Mouse (Mus musculus): ENCODE data around the gene Prr14l. TPM values are rescaled to one million over a fixed set of nuclear protein-coding genes. Genes with fewer than 3 reads are reported as not detected.
"Not testable (repeated sequence)": the region's sequence is repeated elsewhere in the genome, so short reads cannot be mapped to it uniquely, and the experiment has no call there.

Gene Prr14l
- polyA plus RNA-seq, 1 experiment from 2014 or later, result 16.4 TPM

DNA sequence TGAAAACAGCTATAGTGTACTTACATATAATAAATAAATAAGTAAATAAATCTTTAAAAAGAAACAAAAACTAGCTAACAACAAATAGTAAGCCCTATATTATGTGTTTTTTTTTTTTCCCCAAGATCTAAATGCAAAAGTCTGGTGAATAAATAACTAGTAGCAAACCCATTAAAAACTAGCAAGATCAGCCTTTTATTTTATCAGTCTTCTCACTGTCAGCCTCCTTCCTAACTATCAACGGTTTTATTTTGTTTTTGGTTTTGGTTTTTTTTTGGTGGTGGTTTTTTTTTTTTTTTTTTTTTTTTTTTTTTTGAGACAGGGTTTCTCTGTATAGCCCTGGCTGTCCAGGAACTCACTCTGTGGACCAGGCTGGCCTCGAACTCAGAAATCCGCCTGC, 4.5 kb downstream of the Prr14l start:
- ATAC-seq (replicated peaks), result not testable (repeated sequence)

DNA sequence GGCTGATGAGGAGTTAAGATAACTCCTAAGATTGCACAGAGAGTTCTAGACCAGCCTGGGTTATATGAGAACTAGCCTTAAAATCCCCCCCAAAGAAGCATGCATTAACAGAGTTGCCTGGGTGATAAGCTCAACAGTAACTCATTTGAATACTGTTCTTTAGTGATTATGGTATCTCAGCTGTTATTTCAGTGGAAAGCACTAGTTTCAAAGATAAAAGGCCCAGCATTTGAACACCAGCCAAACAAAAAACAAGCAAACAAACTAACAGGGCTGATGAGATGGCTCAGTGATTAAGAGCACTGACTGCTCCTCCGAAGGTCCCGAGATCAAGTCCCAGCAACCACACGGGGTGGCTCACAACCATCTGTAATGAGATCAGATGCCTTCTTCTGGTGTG, 4.9 kb downstream of the Prr14l start:
- no peaks in the 10 kb centered on the region for H3K9me3 ChIP-seq

More for the DNA sequence above, 4.5 kb downstream of the Prr14l start:
- 94% methylated on average over 3 of the region's 3 CpGs for WGBS
- H3K9ac ChIP-seq; H3K27ac ChIP-seq; H3K4me3 ChIP-seq; H3K27me3 ChIP-seq (replicated peaks); H3K9me3 ChIP-seq; H3K4me2 ChIP-seq; H3K36me3 ChIP-seq (replicated peaks): not testable (repeated sequence)
- peaks cover 29% of the 10 kb centered on the region for H3K4me1 ChIP-seq

DNA sequence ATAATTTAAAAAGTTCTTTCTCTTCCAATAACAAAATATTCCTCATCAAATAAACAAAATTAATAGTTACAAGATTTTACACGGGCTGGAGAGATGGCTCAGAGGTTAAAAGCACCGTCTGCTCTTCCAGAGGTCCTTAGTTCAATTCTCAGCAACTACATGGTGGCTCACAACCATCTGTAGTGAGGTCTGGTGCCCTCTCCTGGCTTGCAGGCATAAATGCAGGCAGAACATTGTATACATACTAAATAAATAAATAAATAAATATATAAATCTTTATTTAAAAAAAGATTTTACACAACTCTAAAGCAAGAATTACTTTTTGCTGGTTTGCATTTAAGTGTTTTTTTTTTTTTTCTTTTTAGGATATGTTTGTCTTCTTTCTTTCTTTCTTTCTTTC, 14.0 kb downstream of the Prr14l start:
- H3K9me3 ChIP-seq, result no peaks in the 10 kb centered on the region
- no peak overlapping the region for H3K4me3 ChIP-seq
- H3K27ac ChIP-seq, result no peak overlapping the region
- no peak overlapping the region for H3K9ac ChIP-seq
- no peak for ATAC-seq (replicated peaks)
- H3K4me1 ChIP-seq, result no peaks in the 10 kb centered on the region
- H3K36me3 ChIP-seq (replicated peaks), result peaks cover 49% of the 10 kb centered on the region
- no peak overlapping the region for H3K4me2 ChIP-seq
- H3K27me3 ChIP-seq (replicated peaks), result no peaks in the 10 kb centered on the region
- 97% methylated on average over 2 of the region's 2 CpGs for WGBS

More for the DNA sequence above, 4.9 kb downstream of the Prr14l start:
- Histone ChIP-seq H3K36me3 (replicated peaks) (peaks cover 7% of the 10 kb centered on the region; the same call in 1 of the 2 replicates), H3K27ac (no peak overlapping the region), H3K4me2 (no peak overlapping the region), H3K4me3 (no peak overlapping the region), H3K9ac (no peak overlapping the region), H3K4me1 (peaks cover 25% of the 10 kb centered on the region), H3K27me3 (replicated peaks) (no peaks in the 10 kb centered on the region)
- ATAC-seq (replicated peaks), result no peak
- WGBS, result 95% methylated on average over 3 of the region's 3 CpGs

DNA sequence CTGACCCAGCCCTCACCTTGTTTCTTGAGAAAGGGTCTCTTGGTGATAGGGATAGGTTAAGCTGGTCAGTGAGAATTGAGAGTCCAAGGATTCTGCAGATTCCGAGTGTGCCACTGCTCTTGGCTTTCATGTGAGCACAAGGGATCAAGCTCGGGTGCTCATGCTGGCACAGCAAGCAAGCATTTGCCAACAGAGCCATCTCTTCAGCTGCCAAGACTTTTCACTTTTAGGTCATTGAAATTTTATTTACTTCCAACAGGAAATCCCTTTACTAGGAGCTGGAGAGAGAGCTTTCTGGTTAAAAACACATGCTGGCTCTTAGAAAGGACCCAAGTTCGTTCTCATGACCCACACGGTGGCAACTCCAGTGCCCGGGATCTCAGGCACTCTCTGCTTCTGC, 17.1 kb downstream of the Prr14l start:
- no peak overlapping the region for H3K4me2 ChIP-seq
- ATAC-seq (replicated peaks), result no peak
- H3K9ac ChIP-seq, result no peak overlapping the region
- H3K4me3 ChIP-seq, result no peak overlapping the region
- no peaks in the 10 kb centered on the region for H3K9me3 ChIP-seq
- H3K27me3 ChIP-seq (replicated peaks), result no peaks in the 10 kb centered on the region
- 93% methylated on average over 5 of the region's 5 CpGs for WGBS
- peaks cover 41% of the 10 kb centered on the region for H3K36me3 ChIP-seq (replicated peaks)
- H3K4me1 ChIP-seq, result no peaks in the 10 kb centered on the region
- H3K27ac ChIP-seq, result no peak overlapping the region

DNA sequence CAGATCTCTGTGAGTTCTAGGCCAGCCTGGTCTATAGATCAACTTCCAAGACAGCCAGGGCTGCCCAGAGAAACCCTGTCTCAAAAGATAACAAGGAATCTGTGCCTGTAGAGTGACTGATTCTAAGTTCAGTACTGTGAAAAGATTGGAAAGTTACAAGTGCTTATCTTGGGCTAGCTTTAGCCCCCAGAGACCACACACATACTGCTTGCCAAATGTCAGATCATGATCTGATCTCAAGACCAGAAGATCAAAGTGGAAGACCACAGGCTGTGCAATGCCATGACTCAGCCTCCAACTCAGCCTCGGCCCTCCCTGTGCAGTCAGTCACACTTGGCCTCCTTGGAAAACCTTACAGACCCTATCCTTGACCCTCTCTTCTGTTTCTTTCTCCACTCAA, 19.6 kb downstream of the Prr14l start:
- ATAC-seq (replicated peaks), result no peak
- H3K9me3 ChIP-seq, result no peaks in the 10 kb centered on the region
- H3K27me3 ChIP-seq (replicated peaks), result no peaks in the 10 kb centered on the region
- H3K4me1 ChIP-seq, result no peaks in the 10 kb centered on the region
- no peak overlapping the region for H3K9ac ChIP-seq
- 82% methylated on average over 1 of the region's 1 CpGs for WGBS
- no peak overlapping the region for H3K4me2 ChIP-seq
- H3K27ac ChIP-seq, result no peak overlapping the region
- no peak overlapping the region for H3K4me3 ChIP-seq
- H3K36me3 ChIP-seq (replicated peaks), result peaks cover 46% of the 10 kb centered on the region

DNA sequence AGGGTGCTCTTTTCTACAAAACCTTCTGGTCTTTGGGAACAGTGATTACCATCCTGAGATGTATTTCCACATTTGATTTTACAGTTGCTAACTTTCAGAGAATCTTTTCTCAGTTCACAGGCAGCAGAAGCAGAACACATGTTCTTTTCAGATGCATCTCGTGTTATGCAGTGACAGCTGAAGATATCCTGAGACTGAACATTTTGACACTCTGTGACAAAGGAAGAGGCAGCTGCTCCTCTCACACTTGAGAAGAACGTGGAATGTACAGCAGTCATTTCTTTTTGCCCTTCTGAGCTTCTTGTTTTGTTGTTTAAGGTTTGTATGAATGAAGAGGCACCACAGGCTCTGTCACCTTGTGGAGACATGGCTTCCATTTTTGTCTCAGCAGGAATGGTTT, 24.0 kb downstream of the Prr14l start:
- no peak overlapping the region for H3K4me3 ChIP-seq
- no peak overlapping the region for H3K4me2 ChIP-seq
- peaks cover 60% of the 10 kb centered on the region for H3K36me3 ChIP-seq (replicated peaks)
- H3K27me3 ChIP-seq (replicated peaks), result no peaks in the 10 kb centered on the region
- no peaks in the 10 kb centered on the region for H3K9me3 ChIP-seq
- 89% methylated on average over 2 of the region's 2 CpGs for WGBS
- ATAC-seq (replicated peaks), result no peak
- no peak overlapping the region for H3K27ac ChIP-seq
- no peak overlapping the region for H3K9ac ChIP-seq
- H3K4me1 ChIP-seq, result no peaks in the 10 kb centered on the region

DNA sequence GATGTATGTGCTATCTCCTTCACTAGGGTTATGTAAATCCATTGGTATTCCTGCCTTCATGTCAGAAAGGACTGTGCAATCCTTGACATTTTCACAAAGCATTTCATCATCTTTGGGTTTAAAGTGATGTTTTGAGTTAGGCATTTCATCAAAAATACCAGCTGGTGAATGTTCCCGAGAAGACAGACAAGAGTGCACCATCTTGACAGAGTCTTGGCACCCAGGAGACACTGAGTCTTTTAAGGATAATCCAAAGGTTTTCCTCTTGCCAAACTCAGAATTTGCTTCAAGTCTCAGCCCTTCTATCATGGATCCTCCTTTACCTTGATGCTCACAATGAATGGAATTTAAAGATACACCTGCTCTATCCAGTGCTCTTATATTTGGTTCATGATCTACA, 25.3 kb downstream of the Prr14l start:
- H3K9ac ChIP-seq; H3K4me2 ChIP-seq; H3K27ac ChIP-seq; ATAC-seq (replicated peaks); H3K27me3 ChIP-seq (replicated peaks); H3K4me1 ChIP-seq; H3K9me3 ChIP-seq; H3K4me3 ChIP-seq: not testable (repeated sequence)
- WGBS, result 98% methylated on average over 1 of the region's 1 CpGs
- H3K36me3 ChIP-seq (replicated peaks), result peaks cover 57% of the 10 kb centered on the region

DNA sequence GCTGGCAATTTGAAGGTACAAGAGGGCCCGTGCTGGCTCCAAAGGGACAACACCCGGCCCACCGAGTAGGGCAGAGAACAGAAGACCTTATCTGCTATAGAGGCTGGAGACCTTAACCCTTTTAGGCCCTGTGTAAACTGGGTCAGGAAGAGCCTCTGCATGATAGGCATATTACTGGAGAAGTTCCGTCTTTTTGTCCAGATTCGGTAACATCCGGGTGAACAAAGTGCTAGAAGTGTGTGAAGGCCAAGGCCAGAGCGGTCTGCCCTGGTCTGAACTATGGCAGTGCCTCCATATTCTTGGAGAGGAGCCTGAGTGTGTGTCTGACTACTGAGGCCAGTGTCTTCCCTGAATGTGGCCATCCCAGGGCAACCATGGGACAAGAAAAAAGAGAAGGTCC, 27.0 kb downstream of the Prr14l start, which contains the start of gene Gm20671:
Gene Gm20671 (minus strand): TSS at position 101 of the 400 bp plus-strand sequence.
- Histone ChIP-seq H3K36me3 (replicated peaks) (peaks cover 55% of the 10 kb centered on the region), H3K27me3 (replicated peaks) (no peaks in the 10 kb centered on the region), H3K9me3 (no peaks in the 10 kb centered on the region), H3K27ac (no peak within 1 kb of the TSS), H3K4me3 (no peak within 1 kb of the TSS), H3K4me1 (no peaks in the 10 kb centered on the region), H3K4me2 (no peak within 1 kb of the TSS), H3K9ac (no peak within 1 kb of the TSS)
- 96% methylated on average over 7 of the region's 7 CpGs for WGBS
- no peak for ATAC-seq (replicated peaks)

DNA sequence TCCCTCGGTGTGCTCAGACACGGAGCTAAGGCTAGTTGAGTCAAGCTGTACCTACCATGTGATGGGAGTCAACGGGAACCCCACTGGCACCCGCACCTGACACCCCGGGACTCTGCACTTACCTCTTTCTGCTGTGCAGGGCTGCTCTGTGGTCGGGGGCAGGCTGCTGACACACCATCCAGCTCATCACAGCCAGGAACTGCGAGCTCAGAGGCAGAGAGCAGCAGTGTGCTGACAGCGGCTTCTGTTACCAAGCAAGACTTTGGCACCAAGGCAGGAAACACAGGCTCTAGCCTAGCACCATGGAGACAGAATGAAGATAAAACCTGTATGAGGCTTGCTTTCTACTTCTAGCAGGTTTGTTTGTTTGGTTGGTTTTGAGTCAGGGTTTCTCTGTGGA, 33.6 kb downstream of the Prr14l start:
- WGBS, result 96% methylated on average over 8 of the region's 8 CpGs
- peaks cover 30% of the 10 kb centered on the region for H3K36me3 ChIP-seq (replicated peaks)
- no peak for ATAC-seq (replicated peaks)

DNA sequence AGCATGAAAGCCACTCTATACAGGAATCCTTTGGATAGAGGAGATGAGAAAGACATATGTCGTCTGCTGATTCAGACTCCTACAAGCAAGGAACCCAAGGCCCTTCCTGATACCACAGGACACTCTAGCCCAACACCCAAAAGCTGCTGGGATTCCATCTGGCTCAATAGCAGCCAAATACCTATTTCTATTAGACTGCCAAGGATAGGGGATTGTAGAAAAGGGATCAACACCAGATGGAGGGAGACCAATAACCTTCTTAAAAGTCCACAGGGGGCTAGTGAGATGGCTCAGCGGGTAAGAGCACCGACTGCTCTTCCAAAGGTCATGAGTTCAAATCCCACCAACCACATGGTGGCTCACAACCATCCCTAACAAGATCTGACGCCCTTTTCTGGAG, 38.7 kb downstream of the Prr14l start:
- H3K4me3 ChIP-seq, result no peak overlapping the region
- ATAC-seq (replicated peaks), result no peak
- no peaks in the 10 kb centered on the region for H3K9me3 ChIP-seq
- no peaks in the 10 kb centered on the region for H3K27me3 ChIP-seq (replicated peaks)
- H3K4me1 ChIP-seq, result no peaks in the 10 kb centered on the region
- no peak overlapping the region for H3K27ac ChIP-seq
- H3K36me3 ChIP-seq (replicated peaks), result peaks cover 42% of the 10 kb centered on the region
- H3K9ac ChIP-seq, result no peak overlapping the region
- 97% methylated on average over 4 of the region's 4 CpGs for WGBS
- H3K4me2 ChIP-seq, result no peak overlapping the region

More for the DNA sequence above, 33.6 kb downstream of the Prr14l start:
- H3K27me3 ChIP-seq (replicated peaks), result no peaks in the 10 kb centered on the region
- no peaks in the 10 kb centered on the region for H3K9me3 ChIP-seq
- no peak overlapping the region for H3K27ac ChIP-seq
- H3K4me3 ChIP-seq, result no peak overlapping the region
- H3K4me1 ChIP-seq, result no peaks in the 10 kb centered on the region
- H3K4me2 ChIP-seq, result no peak overlapping the region
- no peak overlapping the region for H3K9ac ChIP-seq

DNA sequence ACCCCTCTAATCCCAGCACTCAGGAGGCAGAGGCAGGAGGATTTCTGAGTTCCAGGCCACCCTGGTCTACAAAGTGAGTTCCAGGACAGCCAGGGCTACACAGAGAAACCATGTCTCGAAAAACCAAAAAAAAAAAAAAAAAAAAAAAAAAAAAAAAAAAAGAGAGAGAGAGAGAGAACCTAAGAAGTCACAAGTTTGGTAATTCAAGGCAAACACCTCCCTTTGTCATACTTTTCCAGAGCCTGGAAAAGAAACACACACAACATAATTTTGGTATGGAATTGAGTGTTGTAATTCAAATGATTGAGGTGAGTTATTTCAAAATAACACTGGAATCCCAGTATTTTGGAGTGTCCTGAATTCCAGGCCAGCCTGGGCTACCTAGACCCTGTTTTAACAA, 67.6 kb downstream of the Prr14l start:
- not testable (repeated sequence) for H3K9me3 ChIP-seq; ATAC-seq (replicated peaks); H3K9ac ChIP-seq; H3K27me3 ChIP-seq (replicated peaks); H3K27ac ChIP-seq; H3K36me3 ChIP-seq (replicated peaks); H3K4me3 ChIP-seq
- Histone ChIP-seq H3K4me1 (peaks cover 15% of the 10 kb centered on the region), H3K4me2 (peak overlapping the region; percentile 55; the same call in 1 of the 2 replicates)
- WGBS, result 85% methylated on average over 1 of the region's 1 CpGs

DNA sequence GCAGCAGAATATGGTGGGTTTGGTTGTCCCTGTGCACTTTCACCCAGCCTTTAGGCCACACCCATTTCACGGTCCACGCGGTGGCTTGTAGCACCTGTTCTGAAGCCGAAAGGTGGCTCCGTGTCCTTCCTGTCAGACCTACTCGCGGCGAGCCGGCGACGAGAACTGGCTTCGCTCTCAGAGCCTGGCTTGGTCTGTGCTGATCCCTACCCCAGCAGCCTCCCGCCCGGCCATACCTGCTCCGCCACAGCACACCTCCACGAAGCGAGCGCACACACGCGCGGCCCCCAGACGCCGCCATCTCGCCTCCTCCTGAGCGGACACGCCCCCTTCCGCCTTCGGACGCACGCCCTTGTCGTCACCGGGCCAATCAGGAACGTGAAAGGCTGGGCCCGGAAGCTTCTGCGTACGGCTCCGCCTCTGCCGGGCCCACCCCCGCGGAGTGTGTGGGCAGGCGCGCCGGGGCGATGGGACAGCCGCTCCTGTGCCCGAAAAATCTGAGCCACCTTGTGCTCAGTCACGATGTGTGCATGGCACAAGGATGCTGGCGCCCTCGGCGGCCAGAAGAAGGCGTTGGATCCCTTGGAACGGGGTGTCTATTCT, 68.6 kb downstream of the Prr14l start, which contains the start of gene Pisd:
Gene Pisd (minus strand): TSS at position 334 of the 603 bp plus-strand sequence.
- peak within 1 kb of the TSS; percentile 55 for H3K4me2 ChIP-seq
- H3K9ac ChIP-seq, result peak within 1 kb of the TSS; percentile 61
- H3K27ac ChIP-seq, result peak within 1 kb of the TSS; percentile 82
- no peaks in the 10 kb centered on the region for H3K9me3 ChIP-seq
- 0 out of 2 replicates have a peak, but pooled peaks cover 4% of the 10 kb centered on the region for H3K36me3 ChIP-seq (replicated peaks)
- under 1% methylated on average over 51 of the region's 52 CpGs for WGBS
- peak within 1 kb of the TSS; percentile 52 for H3K4me3 ChIP-seq
- ATAC-seq (replicated peaks), result peak; percentile 100
- peaks cover 15% of the 10 kb centered on the region for H3K4me1 ChIP-seq
- H3K27me3 ChIP-seq (replicated peaks), result no peaks in the 10 kb centered on the region

DNA sequence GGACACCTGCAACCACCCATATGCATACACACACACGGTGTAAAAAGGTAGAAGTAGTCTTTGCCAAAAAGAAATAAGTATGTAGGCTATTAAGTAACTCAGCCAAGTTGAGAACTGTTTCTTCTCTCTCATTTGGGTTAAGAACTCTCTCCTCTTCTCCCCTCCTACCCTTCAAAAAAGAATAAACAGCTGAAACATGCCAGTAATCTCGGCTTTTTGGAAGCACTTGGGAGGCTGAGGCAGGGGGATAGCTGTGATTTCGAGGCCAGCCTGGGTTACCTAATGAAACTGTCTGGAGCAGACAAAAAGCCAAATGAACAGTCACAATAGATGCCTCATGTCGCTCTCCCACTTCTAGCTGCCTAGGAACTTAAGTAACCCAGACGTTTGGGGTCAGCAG, 69.3 kb downstream of the Prr14l start:
- peak overlapping the region; percentile 61 for H3K9ac ChIP-seq
- no peaks in the 10 kb centered on the region for H3K9me3 ChIP-seq
- H3K4me1 ChIP-seq, result peaks cover 15% of the 10 kb centered on the region
- peak overlapping the region; percentile 55 for H3K4me2 ChIP-seq
- peak overlapping the region; percentile 52 for H3K4me3 ChIP-seq
- 26% methylated on average over 5 of the region's 5 CpGs for WGBS
- ATAC-seq (replicated peaks), result peak; percentile 8; the same call in 1 of the 2 replicates
- H3K27ac ChIP-seq, result peak overlapping the region; percentile 82; the same call in 1 of the 2 replicates
- 0 out of 2 replicates have a peak, but pooled peaks cover 4% of the 10 kb centered on the region for H3K36me3 ChIP-seq (replicated peaks)
- H3K27me3 ChIP-seq (replicated peaks), result no peaks in the 10 kb centered on the region

Measured in midbrain, embryonic 15.5 days (tissue).